Mouse (Mus musculus): ENCODE measurements around the gene Fbxo34. TPM values are rescaled to one million over a fixed set of nuclear protein-coding genes. Genes with fewer than 3 reads are reported as not detected.

Fbxo34 gene
- polyA plus RNA-seq, 1 experiment, result 11.9 TPM

GRCm38 (mm10) chr14:47572707-47573106 is 122.5 kb downstream of the Fbxo34 start:
- Histone ChIP-seq H3K79me3 (ENCODE audit: low read depth) (no peaks in the 10 kb centered on the region), H3K79me2 (ENCODE audit: control insufficient read depth, insufficient read depth) (peaks cover 4% of the 10 kb centered on the region), H3K4me3 (ENCODE audit: insufficient read depth, poor library complexity, severe bottlenecking) (no peak overlapping the region), H3K27me3 (ENCODE audit: control insufficient read depth, insufficient read depth, insufficient read length) (no peaks in the 10 kb centered on the region), H3K36me3 (ENCODE audit: control insufficient read depth, insufficient read depth) (no peaks in the 10 kb centered on the region), H3ac (ENCODE audit: control insufficient read depth, insufficient read length, low read depth) (no peak overlapping the region)
- TF ChIP-seq MYOG (IDR thresholded peaks at IDR 0.05; ENCODE audit: control insufficient read depth, extremely low read depth, insufficient read length), result no peak
- TF ChIP-seq USF1 (IDR thresholded peaks at IDR 0.05; ENCODE audit: low read depth), result no peak
- no peak for TF ChIP-seq CTCF (IDR thresholded peaks at IDR 0.05; ENCODE audit: control insufficient read depth, insufficient read depth, insufficient read length)
- TF ChIP-seq CEBPB (IDR thresholded peaks at IDR 0.05; ENCODE audit: low read depth), result no peak
- TF ChIP-seq FOSL1 (IDR thresholded peaks at IDR 0.05; ENCODE audit: insufficient read depth, low read length, poor library complexity, severe bottlenecking), result no peak
- no peak for TF ChIP-seq MAX (IDR thresholded peaks at IDR 0.05)
- no peak for TF ChIP-seq MYOD1 (IDR thresholded peaks at IDR 0.05; ENCODE audit: control insufficient read depth, insufficient read length, low read depth)

- H3K36me3 ChIP-seq (ENCODE audit: control insufficient read depth, insufficient read depth), result no peaks in the 10 kb centered on the region
- H3K79me2 ChIP-seq (ENCODE audit: control insufficient read depth, insufficient read depth), result no peaks in the 10 kb centered on the region
- TF ChIP-seq MYOG (IDR thresholded peaks at IDR 0.05; ENCODE audit: control insufficient read depth, extremely low read depth, insufficient read length), result no peak
- no peak for TF ChIP-seq FOSL1 (IDR thresholded peaks at IDR 0.05; ENCODE audit: insufficient read depth, low read length, poor library complexity, severe bottlenecking)
- TF ChIP-seq USF1 (IDR thresholded peaks at IDR 0.05; ENCODE audit: low read depth), result no peak
- TF ChIP-seq MAX (IDR thresholded peaks at IDR 0.05), result no peak
- TF ChIP-seq CTCF (IDR thresholded peaks at IDR 0.05; ENCODE audit: control insufficient read depth, insufficient read depth, insufficient read length), result no peak
- TF ChIP-seq CEBPB (IDR thresholded peaks at IDR 0.05; ENCODE audit: low read depth), result no peak
- no peak for TF ChIP-seq MYOD1 (IDR thresholded peaks at IDR 0.05; ENCODE audit: control insufficient read depth, insufficient read length, low read depth)
- no peaks in the 10 kb centered on the region for H3K27me3 ChIP-seq (ENCODE audit: control insufficient read depth, insufficient read depth, insufficient read length)
- H3K79me3 ChIP-seq (ENCODE audit: low read depth), result no peaks in the 10 kb centered on the region
- no peak overlapping the region for H3K4me3 ChIP-seq (ENCODE audit: insufficient read depth, poor library complexity, severe bottlenecking)
- no peak overlapping the region for H3ac ChIP-seq (ENCODE audit: control insufficient read depth, insufficient read length, low read depth)
Observed at GRCm38 (mm10) chr14:47574721-47575120, 124.5 kb downstream of the Fbxo34 start.

GRCm38 (mm10) chr14:47576687-47577086 is 126.5 kb downstream of the Fbxo34 start:
- Histone ChIP-seq H3K27me3 (ENCODE audit: control insufficient read depth, insufficient read depth, insufficient read length) (no peaks in the 10 kb centered on the region), H3K4me3 (ENCODE audit: insufficient read depth, poor library complexity, severe bottlenecking) (no peak overlapping the region), H3K36me3 (ENCODE audit: control insufficient read depth, insufficient read depth) (no peaks in the 10 kb centered on the region), H3ac (ENCODE audit: control insufficient read depth, insufficient read length, low read depth) (no peak overlapping the region), H3K79me3 (ENCODE audit: low read depth) (no peaks in the 10 kb centered on the region), H3K79me2 (ENCODE audit: control insufficient read depth, insufficient read depth) (no peaks in the 10 kb centered on the region)
- TF ChIP-seq CTCF (IDR thresholded peaks at IDR 0.05; ENCODE audit: control insufficient read depth, insufficient read depth, insufficient read length) (no peak), CEBPB (IDR thresholded peaks at IDR 0.05; ENCODE audit: low read depth) (no peak), FOSL1 (IDR thresholded peaks at IDR 0.05; ENCODE audit: insufficient read depth, low read length, poor library complexity, severe bottlenecking) (no peak), USF1 (IDR thresholded peaks at IDR 0.05; ENCODE audit: low read depth) (no peak), MAX (IDR thresholded peaks at IDR 0.05) (no peak), MYOG (IDR thresholded peaks at IDR 0.05; ENCODE audit: control insufficient read depth, extremely low read depth, insufficient read length) (no peak), MYOD1 (IDR thresholded peaks at IDR 0.05; ENCODE audit: control insufficient read depth, insufficient read length, low read depth) (no peak)

- no peaks in the 10 kb centered on the region for H3K79me2 ChIP-seq (ENCODE audit: control insufficient read depth, insufficient read depth)
- no peaks in the 10 kb centered on the region for H3K27me3 ChIP-seq (ENCODE audit: control insufficient read depth, insufficient read depth, insufficient read length)
- H3K36me3 ChIP-seq (ENCODE audit: control insufficient read depth, insufficient read depth), result no peaks in the 10 kb centered on the region
- H3K79me3 ChIP-seq (ENCODE audit: low read depth), result no peaks in the 10 kb centered on the region
- no peak overlapping the region for H3ac ChIP-seq (ENCODE audit: control insufficient read depth, insufficient read length, low read depth)
- H3K4me3 ChIP-seq (ENCODE audit: insufficient read depth, poor library complexity, severe bottlenecking), result no peak overlapping the region
- no peak for TF ChIP-seq FOSL1 (IDR thresholded peaks at IDR 0.05; ENCODE audit: insufficient read depth, low read length, poor library complexity, severe bottlenecking)
- no peak for TF ChIP-seq USF1 (IDR thresholded peaks at IDR 0.05; ENCODE audit: low read depth)
- TF ChIP-seq MYOD1 (IDR thresholded peaks at IDR 0.05; ENCODE audit: control insufficient read depth, insufficient read length, low read depth), result no peak
- TF ChIP-seq MYOG (IDR thresholded peaks at IDR 0.05; ENCODE audit: control insufficient read depth, extremely low read depth, insufficient read length), result no peak
Observed at GRCm38 (mm10) chr14:47578086-47578485, 127.9 kb downstream of the Fbxo34 start.

GRCm38 (mm10) chr14:47581280-47581679 is 131.1 kb downstream of the Fbxo34 start:
- no peak overlapping the region for H3K4me3 ChIP-seq (ENCODE audit: insufficient read depth, poor library complexity, severe bottlenecking)

More at GRCm38 (mm10) chr14:47581280-47581679, 131.1 kb downstream of the Fbxo34 start:
- H3K79me3 ChIP-seq (ENCODE audit: low read depth), result no peaks in the 10 kb centered on the region
- H3K36me3 ChIP-seq (ENCODE audit: control insufficient read depth, insufficient read depth), result no peaks in the 10 kb centered on the region
- no peaks in the 10 kb centered on the region for H3K27me3 ChIP-seq (ENCODE audit: control insufficient read depth, insufficient read depth, insufficient read length)
- no peak overlapping the region for H3ac ChIP-seq (ENCODE audit: control insufficient read depth, insufficient read length, low read depth)
- TF ChIP-seq MYOG (IDR thresholded peaks at IDR 0.05; ENCODE audit: control insufficient read depth, extremely low read depth, insufficient read length), result no peak
- no peak for TF ChIP-seq MAX (IDR thresholded peaks at IDR 0.05)
- no peak for TF ChIP-seq USF1 (IDR thresholded peaks at IDR 0.05; ENCODE audit: low read depth)
- no peak for TF ChIP-seq MYOD1 (IDR thresholded peaks at IDR 0.05; ENCODE audit: control insufficient read depth, insufficient read length, low read depth)
- no peak for TF ChIP-seq CEBPB (IDR thresholded peaks at IDR 0.05; ENCODE audit: low read depth)
- TF ChIP-seq CTCF (IDR thresholded peaks at IDR 0.05; ENCODE audit: control insufficient read depth, insufficient read depth, insufficient read length), result no peak
- no peak for TF ChIP-seq FOSL1 (IDR thresholded peaks at IDR 0.05; ENCODE audit: insufficient read depth, low read length, poor library complexity, severe bottlenecking)
- H3K79me2 ChIP-seq (ENCODE audit: control insufficient read depth, insufficient read depth), result no peaks in the 10 kb centered on the region

Other genes with a start within 250 kb of the Fbxo34 start
- 12.4 TPM for gene Wdhd1, start 173.6 kb upstream of the Fbxo34 start, polyA plus RNA-seq (2012; fragmentation: generic; extraction: Trizol)
- 3.0 TPM for gene Socs4, start 173.5 kb upstream of the Fbxo34 start, polyA plus RNA-seq (2012; fragmentation: generic; extraction: Trizol)
- 42.8 TPM for gene Mapk1ip1l, start 152.2 kb upstream of the Fbxo34 start, polyA plus RNA-seq (2012; fragmentation: generic; extraction: Trizol)
- gene Lgals3, start 82.7 kb upstream of the Fbxo34 start, polyA plus RNA-seq (2012; fragmentation: generic; extraction: Trizol), result 1,338 TPM
- gene Dlgap5, start 32.0 kb upstream of the Fbxo34 start, polyA plus RNA-seq (2012; fragmentation: generic; extraction: Trizol), result 34.2 TPM
- gene Atg14, start 120.2 kb downstream of the Fbxo34 start, polyA plus RNA-seq (2012; fragmentation: generic; extraction: Trizol), result 3.3 TPM
- 14.8 TPM for gene Ktn1, start 198.0 kb downstream of the Fbxo34 start, polyA plus RNA-seq (2012; fragmentation: generic; extraction: Trizol)

Data from C2C12 (cell line).